Mouse (Mus musculus) brain, adult 2 months (tissue): ENCODE measurements at regions not wholly inside any gene's neighbourhood (a gene's known extent, or its start where the extent isn't known, plus 50 kb on each side); places are given as distances from the start of the nearest gene placed in this dataset.
"Not testable (repeated sequence)": the region's sequence is repeated elsewhere in the genome, so short reads cannot be mapped to it uniquely, and the experiment has no call there.

Experiments
- DNase-seq: peaks from one replicate; pipeline ENCODE4 v3.0.0; 2011; ENCODE audit warnings: low read depth, low spot score

- peak; percentile 84 for DNase-seq
Observed at GRCm38 (mm10) chr13:99739420-99739819, 161.5 kb downstream of the Cartpt start.

GRCm38 (mm10) chr13:99737271-99737670 lies 163.6 kb downstream of the Cartpt start:
- peak; percentile 74 for DNase-seq

GRCm38 (mm10) chr13:99729145-99729544 lies 171.7 kb downstream of the Cartpt start:
- no peak for DNase-seq

- peak; percentile 37 for DNase-seq
Observed at GRCm38 (mm10) chr13:99724245-99724644, 176.6 kb downstream of the Cartpt start.

- no peak for DNase-seq
Observed at GRCm38 (mm10) chr13:99723237-99723981, 177.5 kb downstream of the Cartpt start.

GRCm38 (mm10) chr13:99720566-99720965 lies 180.3 kb downstream of the Cartpt start:
- no peak for DNase-seq

- no peak for DNase-seq
Observed at GRCm38 (mm10) chr13:99696559-99696890, 180.2 kb upstream of the Map1b start.

- DNase-seq: no peak
Observed at GRCm38 (mm10) chr13:99695874-99696558, 179.7 kb upstream of the Map1b start.

- DNase-seq: no peak
Observed at GRCm38 (mm10) chr13:99679934-99680333, 163.6 kb upstream of the Map1b start.

- peak; percentile 78 for DNase-seq
Observed at GRCm38 (mm10) chr13:99679430-99679829, 163.1 kb upstream of the Map1b start.

GRCm38 (mm10) chr13:99676393-99676792 lies 160.1 kb upstream of the Map1b start:
- peak; percentile 86 for DNase-seq

GRCm38 (mm10) chr13:99675951-99676350 lies 159.6 kb upstream of the Map1b start:
- DNase-seq: peak; percentile 89

GRCm38 (mm10) chr13:99672714-99673113 lies 156.4 kb upstream of the Map1b start:
- DNase-seq: peak; percentile 39

GRCm38 (mm10) chr13:99671747-99672146 lies 155.4 kb upstream of the Map1b start:
- no peak for DNase-seq

- DNase-seq: peak; percentile 35
Observed at GRCm38 (mm10) chr13:99669987-99670534, 153.7 kb upstream of the Map1b start.

- no peak for DNase-seq
Observed at GRCm38 (mm10) chr13:99668613-99669012, 152.3 kb upstream of the Map1b start.

- peak; percentile 55 for DNase-seq
Observed at GRCm38 (mm10) chr13:99666086-99666485, 149.7 kb upstream of the Map1b start.

- DNase-seq: not testable (repeated sequence)
Observed at GRCm38 (mm10) chr13:99663422-99663821, 147.1 kb upstream of the Map1b start.

- DNase-seq: no peak
Observed at GRCm38 (mm10) chr13:99647661-99648204, 131.4 kb upstream of the Map1b start.

GRCm38 (mm10) chr13:99644771-99645170 lies 128.4 kb upstream of the Map1b start:
- peak; percentile 76 for DNase-seq

- no peak for DNase-seq
Observed at GRCm38 (mm10) chr13:99642811-99643210, 126.5 kb upstream of the Map1b start.

- DNase-seq: peak; percentile 42
Observed at GRCm38 (mm10) chr13:99642301-99642700, 126.0 kb upstream of the Map1b start.
